Mouse (Mus musculus) ES-E14 (cell line): Measurements from ENCODE around the gene Slc24a1. TPM values are rescaled to one million over a fixed set of nuclear protein-coding genes. Genes with fewer than 3 reads are reported as not detected.
"Not testable (repeated sequence)": the region's sequence is repeated elsewhere in the genome, so short reads cannot be mapped to it uniquely, and the experiment has no call there.

Source experiments
- DNase-seq: peaks from one replicate; pipeline ENCODE4 v3.0.0-alpha.2; 2013; ENCODE audit warnings: low read depth, low spot score
- H3K27ac ChIP-seq: 2 replicates; pipeline ENCODE4 v1.5.1; 2012; ENCODE audit warnings: low read depth, mild to moderate bottlenecking, low read length, moderate library complexity, mixed read lengths; ENCODE audit not compliant: poor library complexity, insufficient read depth, severe bottlenecking
- H3K36me3 ChIP-seq: 2 replicates; pipeline ENCODE4 v1.6.1; 2012; ENCODE audit warnings: mild to moderate bottlenecking, low read length, moderate library complexity, mixed read lengths; ENCODE audit not compliant: control insufficient read depth, poor library complexity, insufficient read depth, severe bottlenecking
- H3K4me1 ChIP-seq, 2 experiments: fragments of 150-350 bp in 1 of 2; sonication (generic) in 1 of 2; 2 replicates each; pipeline ENCODE4 v1.6.1; 2012; ENCODE audit warnings: low read length in 2 of 2, mild to moderate bottlenecking in 1 of 2, mixed read lengths in 1 of 2; ENCODE audit not compliant: control insufficient read depth in 2 of 2, insufficient read depth in 2 of 2, poor library complexity in 1 of 2
- H3K4me3 ChIP-seq, 2 experiments: fragments of 150-350 bp in 1 of 2; sonication (generic) in 1 of 2; 2 replicates each; pipeline ENCODE4 v1.5.1; 2012; ENCODE audit warnings: low read length in 2 of 2, low read depth in 1 of 2, mild to moderate bottlenecking in 1 of 2, mixed read lengths in 1 of 2; ENCODE audit not compliant: insufficient read depth in 1 of 2, poor library complexity in 1 of 2, severe bottlenecking in 1 of 2
- H3K9ac ChIP-seq: 2 replicates; pipeline ENCODE4 v1.6.1; 2012; ENCODE audit warnings: low read depth, mild to moderate bottlenecking, low read length, mixed read lengths; ENCODE audit not compliant: poor library complexity, insufficient read depth, severe bottlenecking
- H3K9me3 ChIP-seq: fragments of 150-350 bp; sonication (generic); 2 replicates; pipeline ENCODE4 v1.6.1; 2012; ENCODE audit warnings: low read depth, mild to moderate bottlenecking, low read length; ENCODE audit not compliant: control insufficient read depth, insufficient read depth
- CHD2 ChIP-seq: IDR thresholded peaks from 2 replicates; pipeline ENCODE4 v1.6.1; 2014; ENCODE audit warnings: mild to moderate bottlenecking, low read depth, low read length, inconsistent platforms
- HCFC1 ChIP-seq: IDR thresholded peaks from 2 replicates; pipeline ENCODE4 v1.6.1; 2012; ENCODE audit warnings: low read length, inconsistent platforms, borderline replicate concordance; ENCODE audit not compliant: insufficient read depth
- MAFK ChIP-seq: IDR thresholded peaks from 2 replicates; pipeline ENCODE4 v1.6.1; 2014; ENCODE audit warnings: mild to moderate bottlenecking, low read depth, low read length, inconsistent platforms; ENCODE audit not compliant: insufficient read depth
- ZC3H11A ChIP-seq: IDR thresholded peaks from 2 replicates; pipeline ENCODE4 v1.6.1; 2012; ENCODE audit warnings: low read depth, mild to moderate bottlenecking, inconsistent platforms, low read length, borderline replicate concordance
- ZNF384 ChIP-seq: IDR thresholded peaks from 2 replicates; pipeline ENCODE4 v1.6.1; 2012; ENCODE audit warnings: low read depth, low read length, inconsistent platforms
- in situ Hi-C, 2 experiments: fragments of 600-800 bp; cut with MboI; formaldehyde crosslinking; loops; one replicate each; pipeline ENCODE4 v1.15.1; 2025; ENCODE audit warnings: low sequenced_read_pairs in 2 of 2, inconsistent platforms in 1 of 2; ENCODE audit not compliant: unreplicated experiment in 2 of 2
- total RNA-seq: library from RNA; depleted of rRNA; stranded (reverse); fragments of 300-350 nt; gene quantifications from 2 replicates; pipeline ENCODE4 v1.2.3, GENCODE M21; 2012; rRNA removed

The Slc24a1 gene
- total RNA-seq, result 0.45 and 0.79 TPM in 2 replicates

DNA sequence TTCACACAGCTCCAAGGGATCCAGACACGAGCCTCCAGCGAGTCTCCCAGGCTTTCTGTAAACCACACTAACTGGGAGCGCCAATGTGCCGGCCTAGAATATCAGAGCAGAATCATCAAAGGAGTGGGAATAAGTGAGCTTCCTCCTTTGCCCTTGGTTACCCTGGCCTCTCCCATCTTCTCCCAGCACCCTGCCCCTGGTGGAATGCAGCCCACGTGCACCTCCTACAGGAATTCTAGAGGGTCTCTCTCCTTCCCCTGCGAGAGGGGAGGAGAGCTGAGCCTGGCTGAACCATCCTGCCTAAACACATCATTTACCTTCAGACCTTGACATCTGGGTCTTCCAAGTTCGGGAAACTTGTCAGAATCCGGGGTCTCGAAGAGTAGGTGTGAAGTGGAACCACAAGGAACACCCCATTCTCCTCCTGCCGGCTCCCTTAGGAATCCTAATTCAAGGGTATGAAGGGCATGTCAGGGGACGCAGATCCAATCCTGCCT lies at the start of gene Slc24a1:
Slc24a1 (minus strand) TSS at position 447 of the 497 bp plus-strand sequence.
- Histone ChIP-seq H3K9me3 (no peaks in the 10 kb centered on the region), H3K4me1 (0 out of 4 replicates have a peak, but pooled peaks cover 0 to 4% of the 10 kb centered on the region in 2 experiments), H3K4me3 (no peak within 1 kb of the TSS), H3K27ac (no peak within 1 kb of the TSS), H3K36me3 (no peaks in the 10 kb centered on the region), H3K9ac (no peak within 1 kb of the TSS)
- TF ChIP-seq HCFC1 (no peak), ZNF384 (no peak), ZC3H11A (no peak), MAFK (no peak), CHD2 (no peak)
- DNase-seq, result no peak
- in situ Hi-C loops, result no loop called here

DNA sequence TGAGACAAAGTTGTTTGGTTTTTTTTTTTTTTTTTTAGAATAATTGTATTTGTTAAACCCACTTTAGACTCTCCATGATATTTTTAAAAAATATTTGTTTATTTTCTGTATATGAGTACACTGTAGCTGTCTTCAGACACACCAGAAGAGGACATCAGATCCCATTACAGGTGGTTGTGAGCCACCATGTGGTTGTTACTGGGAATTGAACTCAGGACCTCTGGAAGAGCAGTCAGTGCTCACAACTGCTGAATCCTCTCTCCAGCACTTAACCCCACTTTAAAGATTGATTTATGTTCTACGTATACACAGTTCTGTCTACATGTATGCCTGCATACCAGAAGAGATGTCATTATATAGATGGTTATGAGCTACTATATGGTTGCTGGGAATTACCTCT lies 44.1 kb upstream of the Slc24a1 start:
- DNase-seq, in situ Hi-C loops, H3K27ac ChIP-seq, H3K4me3 ChIP-seq, H3K36me3 ChIP-seq, H3K9me3 ChIP-seq, H3K4me1 ChIP-seq, H3K9ac ChIP-seq: not testable (repeated sequence)

DNA sequence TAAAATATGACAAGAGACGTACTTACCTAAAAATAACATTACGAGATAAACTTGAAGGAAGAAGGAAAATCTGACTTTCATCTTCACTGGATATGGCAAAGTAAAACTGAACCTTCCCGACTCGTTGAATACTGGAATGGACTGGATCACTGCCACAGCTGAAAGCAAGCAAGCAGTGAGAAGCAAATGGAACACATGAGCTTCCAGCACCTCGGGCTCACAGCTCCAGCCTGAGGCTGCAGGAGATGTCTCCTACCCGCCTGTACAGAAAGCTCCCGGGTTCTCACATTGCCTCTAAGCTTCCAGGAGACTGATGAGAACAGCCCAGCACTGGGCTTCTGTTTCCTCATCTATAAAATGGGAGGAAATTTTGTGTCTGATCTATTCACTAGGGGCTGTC lies 38.9 kb upstream of the Slc24a1 start:
- no peak for TF ChIP-seq ZNF384
- no peak for TF ChIP-seq ZC3H11A
- no peak for TF ChIP-seq HCFC1
- TF ChIP-seq CHD2, result no peak
- no peak for TF ChIP-seq MAFK
- H3K36me3 ChIP-seq, result peaks cover 19% of the 10 kb centered on the region
- in situ Hi-C loops, result no loop called here
- no peak for DNase-seq
- H3K9me3 ChIP-seq, result no peaks in the 10 kb centered on the region
- no peak overlapping the region for H3K4me3 ChIP-seq
- H3K4me1 ChIP-seq, result no peaks in the 10 kb centered on the region
- no peak overlapping the region for H3K27ac ChIP-seq
- H3K9ac ChIP-seq, result no peak overlapping the region

DNA sequence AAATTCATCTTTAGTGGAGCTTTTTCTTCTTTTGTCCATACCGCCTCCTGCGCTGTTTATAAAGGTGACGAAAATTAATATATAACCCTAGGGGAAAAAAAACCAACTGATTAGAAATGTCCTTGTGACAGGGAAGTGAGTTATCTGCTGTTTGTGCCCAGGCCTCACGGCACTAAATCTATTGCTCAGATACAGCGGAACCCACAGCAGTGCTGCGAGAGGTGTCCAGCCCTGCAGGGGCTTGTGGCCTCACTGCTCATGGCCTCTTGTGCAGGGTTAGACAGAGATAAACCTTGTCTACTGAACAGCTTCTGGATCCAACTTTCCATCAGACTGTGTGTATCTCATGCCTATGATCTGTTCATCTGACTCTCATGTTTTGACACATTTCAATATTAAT lies 37.0 kb upstream of the Slc24a1 start:
- Histone ChIP-seq H3K27ac (no peak overlapping the region), H3K4me3 (no peak overlapping the region), H3K36me3 (peaks cover 27% of the 10 kb centered on the region), H3K4me1 (no peaks in the 10 kb centered on the region), H3K9me3 (no peaks in the 10 kb centered on the region), H3K9ac (no peak overlapping the region)
- DNase-seq, result no peak
- in situ Hi-C loops, result no loop called here
- no peak for TF ChIP-seq CHD2
- TF ChIP-seq MAFK, result no peak
- no peak for TF ChIP-seq ZC3H11A
- no peak for TF ChIP-seq ZNF384
- no peak for TF ChIP-seq HCFC1

DNA sequence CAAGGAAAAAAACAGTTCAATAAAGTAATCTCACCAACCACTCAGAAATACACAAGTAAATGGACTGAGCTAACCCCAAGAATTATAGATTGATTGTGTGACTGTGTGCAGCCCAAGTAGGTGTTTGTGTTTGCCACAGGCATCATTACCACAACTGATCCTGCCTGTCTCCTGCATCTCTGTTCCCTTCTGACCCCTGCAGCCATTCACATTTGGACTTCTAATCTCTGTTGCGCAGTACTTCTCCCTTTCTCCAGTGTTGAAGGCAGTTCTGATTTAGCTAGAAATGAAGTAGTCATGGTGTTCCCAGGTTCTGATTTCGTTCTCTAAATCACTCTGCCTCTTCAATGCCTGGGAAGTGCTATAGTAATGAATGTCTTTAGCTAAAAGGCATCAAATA lies 36.2 kb upstream of the Slc24a1 start:
- no peak for DNase-seq
- in situ Hi-C loops, result no loop called here
- TF ChIP-seq HCFC1, result no peak
- TF ChIP-seq MAFK, result no peak
- no peak for TF ChIP-seq ZC3H11A
- TF ChIP-seq ZNF384, result no peak
- TF ChIP-seq CHD2, result no peak
- Histone ChIP-seq H3K36me3 (peaks cover 27% of the 10 kb centered on the region), H3K4me3 (no peak overlapping the region), H3K9me3 (no peaks in the 10 kb centered on the region), H3K4me1 (no peaks in the 10 kb centered on the region), H3K9ac (no peak overlapping the region), H3K27ac (no peak overlapping the region)
